In the genomic region with DNA sequence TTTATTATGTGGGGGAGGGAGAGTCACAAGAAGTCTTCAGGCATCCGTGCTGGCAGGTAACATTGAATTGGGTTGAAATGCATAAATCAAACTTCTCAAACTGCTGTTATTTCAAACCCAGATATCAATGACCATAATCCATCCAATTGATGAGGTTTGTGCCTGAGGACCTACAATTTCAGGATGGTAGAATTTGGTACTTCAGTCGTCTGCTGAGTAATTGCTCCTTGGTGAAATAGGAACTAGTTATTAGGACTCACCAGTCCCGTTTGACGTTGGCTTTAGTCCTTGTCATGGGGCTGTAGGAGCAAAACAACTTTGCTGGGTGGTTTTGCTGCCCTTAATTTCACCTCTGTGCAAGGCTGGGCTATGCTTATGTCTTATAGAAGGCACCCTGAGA, we compare ENCODE assay signal across 8 mouse cellular contexts. TPM values are rescaled to one million over a fixed set of nuclear protein-coding genes. Genes with fewer than 3 reads are reported as not detected.
DNase-seq lines count a peak whose midpoint lies in the region; ATAC-seq and TF ChIP-seq lines count a peak whose summit lies in the region.

No protein-coding gene starts in this region.

- H3K27me3 ChIP-seq in C2C12 (ENCODE audit: control insufficient read depth, insufficient read depth, insufficient read length) = no peaks in the 10 kb centered on the region
- no peaks in the 10 kb centered on the region for H3K27me3 ChIP-seq in forebrain, embryonic 13.5 days
- H3K27me3 ChIP-seq in liver, embryonic 16.5 days (ENCODE audit: control insufficient read depth, insufficient read depth, low read depth, low read length) = no peaks in the 10 kb centered on the region

- TF ChIP-seq CTCF in gastrocnemius, adult 2 months (IDR thresholded peaks at IDR 0.05) = no peak
- no peak for TF ChIP-seq CTCF in C2C12 (IDR thresholded peaks at IDR 0.05; ENCODE audit: control insufficient read depth, insufficient read depth, insufficient read length)

- no peaks in the 10 kb centered on the region for H3K9me3 ChIP-seq in forebrain, embryonic 13.5 days (replicated peaks)
- no peaks in the 10 kb centered on the region for H3K9me3 ChIP-seq in liver, embryonic 16.5 days (replicated peaks; ENCODE audit: control insufficient read depth, low read length)

- no peak for ATAC-seq in forebrain, embryonic 13.5 days
- no peak for ATAC-seq in liver, embryonic 16.5 days (ENCODE audit: low read depth)

- intact Hi-C loops in gastrocnemius, adult 2 months (cut with DNase I) = no loop called here
- intact Hi-C loops in left cerebral cortex, postnatal 4 days (cut with DNase I) = no loop called here

- peak overlapping the region; percentile 80 for H3K4me3 ChIP-seq in gastrocnemius, adult 2 months
- H3K4me3 ChIP-seq in C2C12 (ENCODE audit: insufficient read depth, poor library complexity, severe bottlenecking) = peak overlapping the region; percentile 53
- H3K4me3 ChIP-seq in forebrain, embryonic 13.5 days = peak overlapping the region; percentile 75
- H3K4me3 ChIP-seq in liver, embryonic 16.5 days (ENCODE audit: low read depth, low read length) = no peak overlapping the region

- H3K4me1 ChIP-seq in forebrain, embryonic 13.5 days = peaks cover 10% of the 10 kb centered on the region
- no peaks in the 10 kb centered on the region; the same call in 1 of the 2 replicates for H3K4me1 ChIP-seq in liver, embryonic 16.5 days (ENCODE audit: control insufficient read depth, low read depth, low read length)

- H3K79me3 ChIP-seq in C2C12 (ENCODE audit: low read depth) = peaks cover 11% of the 10 kb centered on the region

- no peaks in the 10 kb centered on the region for H3K36me3 ChIP-seq in C2C12 (ENCODE audit: control insufficient read depth, insufficient read depth)
- 0 out of 2 replicates have a peak, but pooled peaks cover 4% of the 10 kb centered on the region for H3K36me3 ChIP-seq in forebrain, embryonic 13.5 days (ENCODE audit: poor library complexity, severe bottlenecking)
- no peaks in the 10 kb centered on the region for H3K36me3 ChIP-seq in liver, embryonic 16.5 days (ENCODE audit: control insufficient read depth, insufficient read depth)

- no peak overlapping the region for H3K27ac ChIP-seq in gastrocnemius, adult 2 months
- peak overlapping the region; percentile 84 for H3K27ac ChIP-seq in forebrain, embryonic 13.5 days
- H3K27ac ChIP-seq in liver, embryonic 16.5 days (ENCODE audit: low read length) = no peak overlapping the region

- H3K4me2 ChIP-seq in forebrain, embryonic 13.5 days = peak overlapping the region; percentile 65
- peak overlapping the region; percentile 85 for H3K4me2 ChIP-seq in liver, embryonic 16.5 days (ENCODE audit: low read depth, low read length)

- peaks cover 30% of the 10 kb centered on the region for H3K79me2 ChIP-seq in C2C12 (ENCODE audit: control insufficient read depth, insufficient read depth)

- H3ac ChIP-seq in C2C12 (ENCODE audit: control insufficient read depth, insufficient read length, low read depth) = no peak overlapping the region

- 2% methylated on average over 4 of the region's 4 CpGs for WGBS in forebrain, embryonic 13.5 days
- WGBS in liver, embryonic 16.5 days (ENCODE audit: insufficient replicate concordance) = 14% methylated on average over 4 of the region's 4 CpGs

- no peak for DNase-seq in gastrocnemius, adult 2 months
- no peak for DNase-seq in gastrocnemius, adult 8-10 months (ENCODE audit: low spot score in 2 of 2)
- no peak for DNase-seq in gastrocnemius, adult 18-20 months (ENCODE audit: low spot score)
- no peak for DNase-seq in left cerebral cortex, postnatal 4 days
- no peak for DNase-seq in lung, adult 18-20 months

- peak overlapping the region; percentile 83 for H3K9ac ChIP-seq in forebrain, embryonic 13.5 days
- no peak overlapping the region for H3K9ac ChIP-seq in liver, embryonic 16.5 days (ENCODE audit: low read depth, low read length)

TF ChIP-seq in C2C12, 6 proteins besides CTCF, POLR2A, EP300 and RAD21:
- TF ChIP-seq FOSL1 (IDR thresholded peaks at IDR 0.05; ENCODE audit: insufficient read depth, low read length, poor library complexity, severe bottlenecking) = no peak

RNA-seq across cellular contexts. Expression of a gene that starts 1.2 kb away (rescaled TPM):
- total RNA-seq in gastrocnemius, adult 2 months (2021) = under 1 TPM; 0.31 to 0.59 TPM
- 1 to 10 TPM in 1 of 4 experiments, under 1 TPM in 3; 0.27 to 1.5 (median 0.30) TPM for total RNA-seq in gastrocnemius, adult 8-10 months (2022)
- 1.2 TPM for polyA plus RNA-seq in C2C12 (2012; fragmentation: generic; extraction: Trizol)
- 29.6 and 33.8 TPM in 2 replicates for polyA plus RNA-seq in forebrain, embryonic 13.5 days (2015; fragmentation: Nextera tagmentation; extraction: Ambion mirVana)
- polyA plus RNA-seq in liver, embryonic 16.5 days (2015; fragmentation: Nextera tagmentation; extraction: Ambion mirVana) = 0.36 and 0.44 TPM in 2 replicates
- under 1 TPM; 0.59 to 0.74 TPM for total RNA-seq in gastrocnemius, adult 18-20 months (2021)
- total RNA-seq in left cerebral cortex, postnatal 4 days (2021) = 10 to 100 TPM; 47.1 to 56.6 TPM

Comparison
In these comparisons a context has a peak if more than half of its experiments do, and no peak if none do; other contexts are left out.
1. RNA of a gene that starts 1.2 kb away (total RNA-seq): 47.1 to 56.6 TPM in left cerebral cortex, postnatal 4 days; 0.59 to 0.74 TPM in gastrocnemius, adult 18-20 months, 0.31 to 0.59 TPM in gastrocnemius, adult 2 months and 0.27 to 1.5 TPM in gastrocnemius, adult 8-10 months; every median in the first group is over 10 times any median in the second.